Mouse (Mus musculus): ENCODE results near the gene Gm44511. TPM values are rescaled to one million over a fixed set of nuclear protein-coding genes. Genes with fewer than 3 reads are reported as not detected.
"Not testable (repeated sequence)": the region's sequence is repeated elsewhere in the genome, so short reads cannot be mapped to it uniquely, and the experiment has no call there.

Gm44511 gene
- polyA plus RNA-seq, 1 experiment from 2014 or later = not detected

- no peaks in the 10 kb centered on the region for H3K27me3 ChIP-seq (ENCODE audit: insufficient read depth, low read length)
- H3K9ac ChIP-seq (replicated peaks) = no peak overlapping the region
- no peak overlapping the region for H3K4me2 ChIP-seq (ENCODE audit: low read depth, low read length)
- no peak overlapping the region for H3K27ac ChIP-seq (ENCODE audit: low read depth)
- no peaks in the 10 kb centered on the region for H3K36me3 ChIP-seq (replicated peaks; ENCODE audit: insufficient read depth, low read length)
- H3K4me3 ChIP-seq (ENCODE audit: low read depth, low read length) = no peak overlapping the region
- TF ChIP-seq EP300 (IDR thresholded peaks at IDR 0.05; ENCODE audit: low read depth) (no peak), CTCF (IDR thresholded peaks at IDR 0.05; ENCODE audit: low read depth) (no peak)
- no peak for DNase-seq
- WGBS (ENCODE audit: insufficient replicate concordance) = 24% methylated on average over 6 of the region's 6 CpGs
- ATAC-seq = no peak
- H3K4me1 ChIP-seq (ENCODE audit: insufficient read depth) = peaks cover 15% of the 10 kb centered on the region
- H3K9me3 ChIP-seq (ENCODE audit: low read length) = no peaks in the 10 kb centered on the region
Observed at GRCm38 (mm10) chr6:128793734-128794133, 32.4 kb downstream of the Gm44511 start.

- H3K4me3 ChIP-seq (ENCODE audit: low read depth, low read length); H3K4me1 ChIP-seq (ENCODE audit: insufficient read depth); H3K27me3 ChIP-seq (ENCODE audit: insufficient read depth, low read length); H3K36me3 ChIP-seq (replicated peaks; ENCODE audit: insufficient read depth, low read length); H3K4me2 ChIP-seq (ENCODE audit: low read depth, low read length); ATAC-seq; H3K27ac ChIP-seq (ENCODE audit: low read depth); H3K9me3 ChIP-seq (ENCODE audit: low read length); H3K9ac ChIP-seq (replicated peaks); DNase-seq: not testable (repeated sequence)
- WGBS (ENCODE audit: insufficient replicate concordance) = 74% methylated on average over 4 of the region's 4 CpGs
Observed at GRCm38 (mm10) chr6:128790491-128790994, 35.6 kb downstream of the Gm44511 start.

GRCm38 (mm10) chr6:128789115-128789514 is 37.0 kb downstream of the Gm44511 start, which contains the start of gene Klrb1c:
TSS of gene Klrb1c (minus strand) at chr6:128789215.
- Histone ChIP-seq H3K27ac (ENCODE audit: low read depth) (no peak within 1 kb of the TSS), H3K4me2 (ENCODE audit: low read depth, low read length) (no peak within 1 kb of the TSS), H3K36me3 (replicated peaks; ENCODE audit: insufficient read depth, low read length) (no peaks in the 10 kb centered on the region), H3K9me3 (ENCODE audit: low read length) (no peaks in the 10 kb centered on the region), H3K27me3 (ENCODE audit: insufficient read depth, low read length) (no peaks in the 10 kb centered on the region), H3K4me3 (ENCODE audit: low read depth, low read length) (no peak within 1 kb of the TSS), H3K4me1 (ENCODE audit: insufficient read depth) (peaks cover 7% of the 10 kb centered on the region; the same call in 1 of the 2 replicates), H3K9ac (replicated peaks) (no peak within 1 kb of the TSS)
- TF ChIP-seq CTCF (IDR thresholded peaks at IDR 0.05; ENCODE audit: low read depth) (no peak), EP300 (IDR thresholded peaks at IDR 0.05; ENCODE audit: low read depth) (no peak)
- ATAC-seq = no peak
- no peak for DNase-seq
- 73% methylated on average over 2 of the region's 2 CpGs for WGBS (ENCODE audit: insufficient replicate concordance)

GRCm38 (mm10) chr6:128788517-128788916 is 37.6 kb downstream of the Gm44511 start:
- Histone ChIP-seq H3K27ac (ENCODE audit: low read depth) (no peak overlapping the region), H3K4me2 (ENCODE audit: low read depth, low read length) (no peak overlapping the region), H3K27me3 (ENCODE audit: insufficient read depth, low read length) (no peaks in the 10 kb centered on the region), H3K4me1 (ENCODE audit: insufficient read depth) (peaks cover 3% of the 10 kb centered on the region; the same call in 1 of the 2 replicates), H3K9ac (replicated peaks) (no peak overlapping the region), H3K36me3 (replicated peaks; ENCODE audit: insufficient read depth, low read length) (no peaks in the 10 kb centered on the region), H3K9me3 (ENCODE audit: low read length) (no peaks in the 10 kb centered on the region), H3K4me3 (ENCODE audit: low read depth, low read length) (no peak overlapping the region)
- 50% methylated on average over 1 of the region's 1 CpGs for whole genome bisulfite sequencing (ENCODE audit: insufficient replicate concordance)
- DNase-seq (no peak), ATAC-seq (no peak)
- TF ChIP-seq CTCF (IDR thresholded peaks at IDR 0.05; ENCODE audit: low read depth) = no peak
- TF ChIP-seq EP300 (IDR thresholded peaks at IDR 0.05; ENCODE audit: low read depth) = no peak

- H3K9ac ChIP-seq (replicated peaks); ATAC-seq; H3K4me2 ChIP-seq (ENCODE audit: low read depth, low read length); H3K27ac ChIP-seq (ENCODE audit: low read depth); H3K4me3 ChIP-seq (ENCODE audit: low read depth, low read length); DNase-seq; H3K4me1 ChIP-seq (ENCODE audit: insufficient read depth); H3K27me3 ChIP-seq (ENCODE audit: insufficient read depth, low read length); H3K36me3 ChIP-seq (replicated peaks; ENCODE audit: insufficient read depth, low read length); H3K9me3 ChIP-seq (ENCODE audit: low read length): not testable (repeated sequence)
- 71% methylated on average over 1 of the region's 1 CpGs for WGBS (ENCODE audit: insufficient replicate concordance)
Observed at GRCm38 (mm10) chr6:128786396-128786795, 39.7 kb downstream of the Gm44511 start.

GRCm38 (mm10) chr6:128769481-128770253 is 56.4 kb downstream of the Gm44511 start:
- H3K9ac ChIP-seq (replicated peaks) = no peak overlapping the region
- no peaks in the 10 kb centered on the region for H3K36me3 ChIP-seq (replicated peaks; ENCODE audit: insufficient read depth, low read length)
- H3K4me3 ChIP-seq (ENCODE audit: low read depth, low read length) = no peak overlapping the region
- ATAC-seq = peak; percentile 40; the same call in 1 of the 2 replicates
- peak overlapping the region; percentile 64 for H3K27ac ChIP-seq (ENCODE audit: low read depth)
- TF ChIP-seq EP300 (IDR thresholded peaks at IDR 0.05; ENCODE audit: low read depth) = no peak
- TF ChIP-seq CTCF (IDR thresholded peaks at IDR 0.05; ENCODE audit: low read depth) = no peak
- no peaks in the 10 kb centered on the region for H3K9me3 ChIP-seq (ENCODE audit: low read length)
- H3K4me1 ChIP-seq (ENCODE audit: insufficient read depth) = 0 out of 2 replicates have a peak, but pooled peaks cover 7% of the 10 kb centered on the region
- DNase-seq = no peak
- no peaks in the 10 kb centered on the region for H3K27me3 ChIP-seq (ENCODE audit: insufficient read depth, low read length)
- H3K4me2 ChIP-seq (ENCODE audit: low read depth, low read length) = no peak overlapping the region
- WGBS (ENCODE audit: insufficient replicate concordance) = 73% methylated on average over 10 of the region's 10 CpGs

Data from liver, postnatal 0 days (tissue).